ENCODE assay signal across 15 mouse cellular contexts in genomic region chr4:22564532-22564931, GRCm38 (mm10).
DNase-seq lines count a peak whose midpoint lies in the region; ATAC-seq and TF ChIP-seq lines count a peak whose summit lies in the region.
"Had no signal": no experiment of that assay in that cellular context is flagged by ENCODE, and none has a peak within 500 bp of the region (broad histone marks: within the 10 kb centered on the region; RNA-seq: fewer than 3 reads in every experiment).

No protein-coding gene starts in this region.

- H3K4me1 ChIP-seq in forebrain, postnatal 0 days (ENCODE audit: insufficient read depth): no peaks in the 10 kb centered on the region
- peaks cover 2% of the 10 kb centered on the region; the same call in 1 of the 2 replicates for H3K4me1 ChIP-seq in midbrain, embryonic 16.5 days (ENCODE audit: control insufficient read depth, insufficient read depth, low read length)
- H3K4me1 ChIP-seq: liver, embryonic 15.5 days had no signal

- peak; percentile 88 for ATAC-seq in forebrain, postnatal 0 days
- ATAC-seq in midbrain, embryonic 16.5 days: 0 out of 2 replicates have a peak, but pooled peaks have one; percentile 36

- no peaks in the 10 kb centered on the region for H3K36me3 ChIP-seq in forebrain, postnatal 0 days (ENCODE audit: insufficient read depth)
- no peaks in the 10 kb centered on the region for H3K36me3 ChIP-seq in midbrain, embryonic 16.5 days (ENCODE audit: control insufficient read depth, insufficient read depth, low read length)
- H3K36me3 ChIP-seq: heart, embryonic 15.5 days; liver, embryonic 15.5 days had no signal

- TF ChIP-seq CTCF in forebrain, postnatal 0 days (IDR thresholded peaks at IDR 0.05; ENCODE audit: low read depth): no peak

- H3K4me3 ChIP-seq in forebrain, postnatal 0 days (ENCODE audit: low read depth, low read length): no peak overlapping the region
- no peak overlapping the region for H3K4me3 ChIP-seq in midbrain, embryonic 16.5 days (ENCODE audit: low read depth, low read length)
- H3K4me3 ChIP-seq: heart, embryonic 15.5 days; liver, embryonic 15.5 days had no signal

- H3K27me3 ChIP-seq in forebrain, postnatal 0 days (ENCODE audit: insufficient read depth, low read length): no peaks in the 10 kb centered on the region
- H3K27me3 ChIP-seq in midbrain, embryonic 16.5 days (ENCODE audit: control insufficient read depth, insufficient read depth, low read depth, low read length): no peaks in the 10 kb centered on the region
- H3K27me3 ChIP-seq: heart, embryonic 15.5 days; liver, embryonic 15.5 days had no signal

- H3K9ac ChIP-seq in forebrain, postnatal 0 days: no peak overlapping the region
- no peak overlapping the region for H3K9ac ChIP-seq in midbrain, embryonic 16.5 days (ENCODE audit: low read depth, low read length)
- H3K9ac ChIP-seq: heart, embryonic 15.5 days; liver, embryonic 15.5 days had no signal

- 12% methylated on average over 10 of the region's 10 CpGs for WGBS in forebrain, postnatal 0 days
- WGBS in midbrain, embryonic 16.5 days: 35% methylated on average over 10 of the region's 10 CpGs

- no peak overlapping the region for H3K27ac ChIP-seq in forebrain, postnatal 0 days (ENCODE audit: low read depth, low read length)
- no peak overlapping the region for H3K27ac ChIP-seq in midbrain, embryonic 16.5 days (ENCODE audit: low read length)
- H3K27ac ChIP-seq: heart, embryonic 15.5 days; kidney, postnatal 0 days; liver, embryonic 15.5 days; macrophage had no signal

- peak; percentile 26 to 30 for DNase-seq in layer of hippocampus, postnatal 10 days (ENCODE audit: low spot score in 2 of 2)
- no peak for DNase-seq in layer of hippocampus, adult 18-20 months (ENCODE audit: low spot score in 2 of 2)
- DNase-seq in brain, embryonic 18.5 days (ENCODE audit: low read depth, low spot score): peak; percentile 40
- peak; percentile 71 for DNase-seq in forebrain, postnatal 0 days
- DNase-seq in testis, postnatal 14 days (ENCODE audit: low spot score): no peak
- DNase-seq in kidney, postnatal 10 days: no peak
- DNase-seq in adrenal gland, adult 18-20 months (ENCODE audit: low spot score in 2 of 2): no peak
- DNase-seq: adrenal gland, postnatal 14 days; cerebellum, adult 8-10 months; gastrocnemius, postnatal 25 days had no signal

- H3K4me2 ChIP-seq in forebrain, postnatal 0 days (ENCODE audit: low read depth): no peak overlapping the region
- H3K4me2 ChIP-seq in midbrain, embryonic 16.5 days (ENCODE audit: low read length): no peak overlapping the region
- H3K4me2 ChIP-seq: heart, embryonic 15.5 days; liver, embryonic 15.5 days had no signal

- H3K9me3 ChIP-seq in forebrain, postnatal 0 days (ENCODE audit: low read length): no peaks in the 10 kb centered on the region
- no peaks in the 10 kb centered on the region for H3K9me3 ChIP-seq in midbrain, embryonic 16.5 days (replicated peaks; ENCODE audit: control insufficient read depth, low read length, poor library complexity, severe bottlenecking)
- H3K9me3 ChIP-seq: heart, embryonic 15.5 days; liver, embryonic 15.5 days had no signal

Comparison
In these comparisons a context has a peak if more than half of its experiments do, and no peak if none do; other contexts are left out.
1. DNase-seq: peak in layer of hippocampus, postnatal 10 days (2 of 2), brain, embryonic 18.5 days (single experiment) and forebrain, postnatal 0 days (single experiment); none in layer of hippocampus, adult 18-20 months (0 of 2), testis, postnatal 14 days (single experiment), kidney, postnatal 10 days (single experiment) and adrenal gland, adult 18-20 months (0 of 2).